Mouse (Mus musculus) olfactory bulb, adult 2 months (tissue): ENCODE data around the gene Zbtb42.

Experiments
- CTCF ChIP-seq: fragments of 200-500 bp; IDR thresholded peaks from 2 replicates; pipeline ENCODE4 v1.5.1; 2012; ENCODE audit warnings: low read depth, mild to moderate bottlenecking, low read length, moderate library complexity; ENCODE audit not compliant: insufficient read depth
- POLR2A ChIP-seq: fragments of 200-500 bp; IDR thresholded peaks from 2 replicates; pipeline ENCODE4 v1.6.1; 2012; ENCODE audit warnings: mild to moderate bottlenecking, low read depth, low read length, moderate library complexity; ENCODE audit not compliant: insufficient read depth

DNA sequence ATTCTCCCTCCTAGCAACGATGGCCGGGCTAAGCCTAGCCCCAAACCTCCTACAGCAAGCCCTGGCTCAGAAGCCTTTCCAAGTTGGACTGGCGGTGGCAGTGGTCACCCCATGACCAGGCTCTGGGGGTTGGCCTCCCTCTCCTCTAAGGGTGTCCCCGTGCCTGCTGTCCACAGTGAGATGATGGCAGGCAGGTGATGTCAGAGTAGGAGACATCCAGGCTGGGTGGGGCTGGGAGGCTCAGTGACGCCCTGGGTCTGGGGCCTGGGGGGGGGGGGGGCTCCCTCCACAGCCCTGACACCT, 44.4 kb downstream of the Zbtb42 start:
- TF ChIP-seq POLR2A = no peak
- TF ChIP-seq CTCF = no peak
